Mouse (Mus musculus) testis, adult 2 months (tissue): Measurements from ENCODE around the gene Hsd17b6.

Experiments used
- CTCF ChIP-seq: fragments of 200-500 bp; IDR thresholded peaks from 2 replicates; pipeline ENCODE4 v1.5.1; 2012; ENCODE audit warnings: low read depth, mild to moderate bottlenecking, inconsistent platforms, low read length, moderate library complexity; ENCODE audit not compliant: control insufficient read depth, insufficient read depth, insufficient replicate concordance
- POLR2A ChIP-seq: fragments of 200-500 bp; IDR thresholded peaks from 2 replicates; pipeline ENCODE4 v1.6.1; 2012; ENCODE audit warnings: low read depth, mild to moderate bottlenecking, inconsistent platforms, low read length, moderate library complexity; ENCODE audit not compliant: control insufficient read depth

GRCm38 (mm10) chr10:127996690-127997089 lies 10.7 kb downstream of the Hsd17b6 start:
- TF ChIP-seq CTCF: no peak
- no peak for TF ChIP-seq POLR2A
